Mouse (Mus musculus): ENCODE data around the gene Hrh2.

Hrh2 gene

DNA sequence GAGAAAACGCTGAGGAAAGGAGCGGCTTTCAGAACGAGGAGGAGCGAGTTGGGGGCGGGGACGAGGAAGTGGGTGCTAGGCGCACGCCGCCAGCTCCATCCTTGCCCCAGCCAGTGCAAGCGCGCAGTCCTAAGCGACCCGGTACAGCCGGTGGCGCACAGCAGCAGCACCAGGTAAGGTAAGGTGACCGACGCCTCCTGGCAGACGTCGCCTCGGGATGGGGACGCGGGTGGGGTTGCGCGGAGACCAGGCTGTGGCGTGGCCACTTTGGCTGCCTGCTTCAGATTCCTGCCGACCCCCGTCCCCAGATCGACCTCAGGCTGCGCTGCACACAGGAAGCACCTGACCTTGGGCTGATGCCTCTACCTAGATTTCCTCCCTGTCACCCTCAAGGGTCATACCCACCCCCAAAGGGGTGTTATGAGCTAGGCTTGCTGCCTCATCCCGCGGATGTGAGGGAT, at the start of gene Hrh2:
Gene Hrh2 (plus strand): TSS at position 109 of the 461 bp plus-strand sequence.
- in situ Hi-C loops (cut with MboI, MseI), result no loop called here

DNA sequence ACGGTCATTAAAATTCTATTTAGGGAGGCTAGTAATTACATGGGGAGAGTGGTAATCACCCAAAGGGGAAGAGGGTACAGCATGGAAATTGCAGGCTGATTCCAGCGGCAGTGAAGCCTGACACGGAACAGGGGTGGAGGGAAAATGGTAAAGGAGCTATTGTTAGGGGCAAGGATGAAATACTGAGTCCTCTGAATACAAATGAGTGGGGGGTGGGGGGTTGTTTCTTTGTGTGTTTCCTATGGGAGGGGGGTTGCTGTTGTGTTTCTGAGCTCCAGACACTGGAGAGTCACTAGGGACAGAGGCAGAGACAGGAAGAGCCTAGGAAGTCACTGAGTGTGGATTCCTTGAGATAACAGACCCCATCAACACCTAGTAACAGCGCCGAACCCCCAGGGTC, 48.1 kb upstream of the Hrh2 start:
- in situ Hi-C loops (cut with MboI, MseI), result no loop called here

DNA sequence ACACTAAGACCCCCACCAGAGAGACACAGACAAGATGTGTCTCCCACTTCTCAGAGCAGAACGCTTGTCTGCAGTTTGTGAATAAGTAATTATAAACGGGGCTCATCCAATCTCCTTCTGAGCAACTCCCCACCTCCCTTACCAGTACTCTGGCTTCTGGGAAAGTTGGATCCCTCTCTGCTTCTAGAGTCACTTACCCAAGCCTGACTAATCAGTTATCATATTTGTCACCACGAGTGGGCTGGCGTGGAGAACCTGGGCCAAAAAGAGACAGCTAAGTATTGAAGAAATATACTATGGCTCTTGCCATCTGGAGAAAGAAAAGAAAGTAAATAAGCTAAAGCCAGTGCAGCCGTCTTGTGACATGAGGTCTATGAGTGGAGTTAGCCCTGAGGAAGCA, 47.3 kb upstream of the Hrh2 start:
- in situ Hi-C loops (cut with MboI, MseI), result no loop called here

DNA sequence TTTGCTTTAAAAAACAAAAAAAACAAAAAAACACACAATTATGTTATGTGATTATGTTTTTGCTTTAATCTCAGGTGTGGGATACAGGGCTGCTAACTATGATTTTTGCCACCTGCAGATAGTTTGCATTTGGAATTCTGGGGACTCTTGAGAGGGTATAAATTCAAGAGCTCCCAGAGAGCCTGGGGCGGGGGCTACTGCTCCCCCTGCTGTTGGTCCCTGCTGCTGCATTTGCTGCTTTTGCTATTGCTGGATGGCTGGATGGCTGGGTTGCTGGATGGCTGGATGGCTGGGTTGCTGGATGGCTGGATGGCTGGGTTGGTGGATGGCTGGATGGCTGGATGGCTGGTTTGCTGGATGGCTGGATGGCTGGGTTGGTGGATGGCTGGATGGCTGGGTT, 44.6 kb upstream of the Hrh2 start:
- in situ Hi-C loops (cut with MboI, MseI), result no loop called here

DNA sequence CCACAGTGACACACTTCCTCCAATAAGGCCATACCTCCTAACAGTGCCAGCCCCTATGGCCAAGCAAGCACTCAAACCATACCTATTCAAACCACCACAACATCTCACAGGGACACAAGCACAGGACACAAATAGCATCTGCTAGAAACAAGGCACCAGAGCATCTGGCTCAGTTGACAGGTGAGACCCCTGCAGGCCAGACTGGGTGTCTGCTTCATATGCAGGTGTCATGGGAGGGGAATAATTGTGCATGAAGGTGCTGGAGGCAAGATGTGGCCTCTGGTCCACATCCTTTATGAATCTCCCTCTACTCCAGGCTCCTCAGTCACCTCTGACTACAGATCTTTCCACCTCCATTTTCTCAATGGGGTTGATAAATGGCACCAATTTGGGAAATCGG, 39.5 kb upstream of the Hrh2 start:
- in situ Hi-C loops (cut with MboI, MseI), result no loop called here

DNA sequence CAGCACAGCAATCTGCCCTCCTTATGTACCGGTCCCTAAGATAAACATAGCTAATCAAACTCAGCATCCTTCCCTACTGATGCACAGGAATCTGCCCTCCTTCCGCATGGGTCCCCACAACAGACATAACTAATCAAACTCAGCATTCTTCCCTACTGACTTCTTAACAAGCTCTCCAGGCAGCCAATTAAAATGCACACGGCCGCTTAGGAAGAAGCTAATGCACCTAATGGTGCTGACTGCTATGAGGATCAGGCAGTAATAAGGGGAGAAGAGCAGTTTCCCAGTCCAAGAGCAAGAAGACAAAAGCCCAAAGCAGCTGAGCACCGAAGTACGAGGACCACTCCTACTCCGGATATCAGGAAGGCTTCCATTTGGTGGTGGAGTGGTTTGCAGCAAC, 39.0 kb upstream of the Hrh2 start:
- in situ Hi-C loops (cut with MboI, MseI), result no loop called here

DNA sequence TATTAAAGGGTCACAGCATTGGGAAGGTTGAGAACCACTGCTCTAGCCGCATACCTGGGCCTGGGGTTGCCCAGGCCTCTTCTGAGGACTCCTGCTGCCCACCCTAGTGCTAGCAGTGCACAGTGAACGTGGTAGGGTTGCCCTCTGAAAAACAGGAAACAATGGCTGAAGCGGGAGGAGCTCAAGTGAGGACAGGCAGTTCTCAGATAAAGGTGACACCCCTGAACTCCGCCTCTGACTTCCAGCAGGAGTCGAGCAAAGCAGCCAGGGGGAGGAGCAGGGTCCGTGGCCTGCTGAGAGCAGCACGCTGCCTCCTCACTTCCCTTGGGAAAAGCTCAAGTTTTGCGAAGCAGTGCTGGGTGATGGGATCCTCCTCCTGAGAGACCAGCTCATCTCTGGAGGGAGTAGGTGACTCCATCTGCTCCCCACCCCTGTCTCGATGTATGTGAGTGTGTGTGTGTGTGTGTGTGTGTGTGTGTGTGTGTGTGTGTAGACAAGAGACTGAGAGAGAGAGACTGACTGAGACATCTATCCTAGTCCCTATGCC, 38.2 kb upstream of the Hrh2 start:
- in situ Hi-C loops (cut with MboI, MseI), result no loop called here

DNA sequence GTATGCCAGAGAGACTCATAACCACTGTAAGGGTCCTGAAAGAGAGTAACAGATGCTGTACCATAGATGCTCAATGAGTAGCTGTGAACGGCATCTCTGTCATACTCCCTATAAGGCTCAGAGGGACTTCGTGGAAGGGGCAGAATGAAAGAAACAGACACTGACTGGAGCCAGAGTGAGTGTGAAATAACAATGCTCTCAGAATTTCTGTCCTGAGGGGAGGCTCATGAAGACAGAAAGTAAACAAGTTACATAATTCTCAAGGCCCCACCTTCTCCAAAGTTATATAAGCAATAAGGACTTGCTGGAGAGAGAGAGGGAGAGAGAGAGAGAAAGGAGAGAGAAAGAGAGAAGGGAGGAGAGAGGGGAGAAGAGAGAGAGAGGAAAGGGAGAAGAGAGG, 36.1 kb upstream of the Hrh2 start:
- in situ Hi-C loops (cut with MboI, MseI), result no loop called here

DNA sequence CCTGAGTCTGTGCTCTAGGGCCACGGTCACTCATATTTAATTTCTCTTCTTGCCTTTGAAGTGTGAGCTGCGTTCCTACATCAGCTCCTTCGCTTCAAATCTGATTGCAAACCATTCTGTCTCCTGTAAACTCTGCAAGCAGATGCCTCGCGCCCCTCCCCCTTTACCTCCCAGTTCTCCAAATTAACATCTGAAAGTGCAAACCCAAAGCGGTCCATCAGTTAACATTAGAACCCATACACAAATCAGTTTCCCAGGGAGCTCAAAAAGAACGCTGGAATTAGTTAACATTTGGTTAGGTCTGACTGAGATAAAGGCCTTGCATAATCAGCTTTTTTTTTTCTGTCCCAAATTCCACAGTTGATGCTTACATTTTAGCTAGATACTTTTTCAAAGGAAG, 32.7 kb upstream of the Hrh2 start:
- in situ Hi-C loops (cut with MboI, MseI), result no loop called here

DNA sequence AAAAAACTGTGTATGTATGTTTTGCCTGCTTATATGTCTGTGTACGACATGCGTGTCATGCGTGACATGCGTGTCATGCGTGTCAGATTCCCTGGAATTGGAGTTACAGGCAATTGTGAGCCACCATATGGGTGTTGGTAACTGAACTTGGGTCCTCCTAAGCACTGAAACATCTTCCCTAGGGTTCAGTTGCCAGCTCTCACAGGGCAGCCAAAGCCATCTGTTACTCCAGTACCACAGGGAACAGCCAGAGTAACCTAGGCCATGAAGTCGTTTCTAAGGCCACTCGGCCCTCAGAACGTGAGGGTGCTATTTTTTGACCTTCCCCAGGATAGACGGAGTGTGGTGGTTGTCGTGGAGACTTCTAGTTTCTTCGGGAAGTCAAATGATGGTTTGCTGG, 32.2 kb upstream of the Hrh2 start:
- in situ Hi-C loops (cut with MboI, MseI), result no loop called here

DNA sequence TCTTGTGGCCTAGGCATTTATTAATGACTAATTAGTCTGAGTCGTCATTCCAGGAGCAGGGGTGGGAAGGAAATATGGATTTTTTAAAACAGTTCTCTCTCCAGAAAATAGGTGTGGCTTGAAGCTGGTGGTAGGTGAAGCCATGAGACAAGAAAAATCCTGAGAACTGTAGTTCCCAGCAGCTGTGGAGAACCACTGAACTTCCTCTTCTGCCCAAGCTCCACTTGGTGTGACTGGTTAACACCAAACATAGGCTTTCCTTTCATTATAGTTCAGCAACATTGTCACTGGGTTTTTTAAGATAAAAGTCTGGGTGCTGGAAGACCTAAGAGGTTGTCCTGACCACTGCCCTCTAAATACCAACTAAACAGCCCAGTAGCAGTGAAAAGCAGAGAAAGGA, 31.4 kb upstream of the Hrh2 start:
- in situ Hi-C loops (cut with MboI, MseI), result no loop called here

DNA sequence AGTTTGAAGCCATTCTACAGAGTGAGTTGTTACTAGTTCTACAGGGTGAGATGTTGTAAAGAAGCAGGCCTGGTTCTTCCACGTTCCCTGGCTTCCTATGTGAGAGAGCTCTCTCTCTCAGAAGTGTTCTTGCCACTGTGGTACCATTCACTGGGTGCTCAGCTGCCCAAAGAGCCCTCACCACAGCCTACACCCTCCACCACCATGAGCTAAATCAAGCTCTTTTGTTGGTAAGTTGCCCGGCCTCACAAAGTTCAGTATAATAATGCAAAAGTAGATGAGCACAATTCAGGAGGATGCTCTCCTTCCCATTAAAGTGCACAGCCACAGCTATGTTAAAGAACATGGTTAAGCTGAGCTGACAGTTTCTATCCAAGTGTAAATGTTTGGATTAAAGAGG, 30.4 kb upstream of the Hrh2 start:
- in situ Hi-C loops (cut with MboI, MseI), result no loop called here

DNA sequence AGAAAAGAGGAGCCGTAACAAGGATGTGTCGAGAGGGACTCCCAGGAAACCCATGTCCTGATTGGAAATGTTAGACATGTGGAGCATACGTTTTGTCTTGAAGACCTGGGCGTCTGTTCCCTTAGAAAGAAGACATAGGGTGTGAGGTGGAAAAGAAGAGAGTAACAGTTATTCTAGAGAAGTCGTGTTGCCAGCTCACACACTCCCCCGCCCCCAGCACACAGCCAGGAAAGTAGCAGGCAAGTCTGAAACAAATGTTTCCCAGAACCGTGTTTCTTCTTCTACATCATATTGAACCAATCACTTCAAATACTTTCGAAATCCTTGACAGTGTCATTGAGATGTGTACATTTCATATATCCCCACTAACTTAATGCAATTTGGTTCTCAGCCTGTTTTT, 28.6 kb upstream of the Hrh2 start:
- in situ Hi-C loops (cut with MboI, MseI), result no loop called here

DNA sequence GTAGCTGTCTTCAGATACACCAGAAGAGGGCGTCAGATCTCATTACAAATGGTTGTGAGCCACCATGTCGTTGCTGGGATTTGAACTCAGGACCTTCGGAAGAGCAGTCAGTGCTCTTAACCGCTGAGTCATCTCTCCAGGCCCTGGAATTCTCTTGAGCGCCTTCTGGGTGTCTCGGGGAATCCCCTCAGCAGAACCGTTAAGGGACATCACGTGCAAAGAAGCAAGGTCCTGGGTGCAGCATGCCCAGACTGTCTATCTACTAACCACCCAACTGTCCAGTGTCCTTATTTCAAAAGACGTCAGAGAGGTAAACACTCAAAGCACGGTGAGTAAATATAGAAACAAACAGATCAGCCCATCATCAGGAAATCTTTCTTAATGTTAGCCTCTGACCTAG, 27.5 kb upstream of the Hrh2 start:
- in situ Hi-C loops (cut with MboI, MseI), result no loop called here

DNA sequence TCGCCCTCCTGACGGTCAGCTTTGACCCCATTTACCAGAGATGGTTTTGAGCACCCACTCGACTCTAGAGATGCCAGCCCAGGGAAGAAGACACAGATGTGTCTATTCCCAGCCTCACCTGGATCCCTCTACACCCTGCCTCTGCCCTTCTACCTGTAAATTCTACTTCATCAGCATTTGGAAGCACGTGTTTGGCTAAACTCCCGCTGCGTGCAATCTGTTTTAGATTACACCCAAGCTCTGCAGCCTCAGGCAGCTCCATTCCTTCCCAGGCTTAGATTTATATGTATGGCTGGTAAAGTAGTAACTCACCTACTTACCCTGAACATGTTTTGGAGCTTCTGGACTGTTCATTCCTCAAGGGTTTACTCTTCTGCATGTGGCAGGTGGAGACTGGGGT, 26.9 kb upstream of the Hrh2 start:
- in situ Hi-C loops (cut with MboI, MseI), result no loop called here

DNA sequence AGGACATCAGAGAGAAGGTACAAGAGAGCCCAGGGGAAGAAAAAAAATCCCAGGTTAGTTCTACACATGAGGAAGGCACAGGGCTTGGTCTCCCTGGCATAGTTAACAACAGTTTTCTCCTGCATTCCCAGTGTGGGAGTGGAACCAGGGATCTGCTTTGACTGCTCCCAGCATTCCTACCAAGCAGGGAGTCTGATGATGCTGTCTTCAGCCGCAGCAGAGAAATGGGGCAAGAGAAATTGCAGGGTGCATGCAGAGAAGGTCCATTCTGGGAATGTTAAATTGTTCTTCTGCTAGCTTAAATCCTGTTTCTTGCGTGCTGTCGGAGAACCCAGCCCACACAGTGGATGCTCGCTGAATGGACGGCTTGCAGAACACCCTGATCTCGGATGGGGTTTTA, 26.2 kb upstream of the Hrh2 start:
- in situ Hi-C loops (cut with MboI, MseI), result no loop called here

DNA sequence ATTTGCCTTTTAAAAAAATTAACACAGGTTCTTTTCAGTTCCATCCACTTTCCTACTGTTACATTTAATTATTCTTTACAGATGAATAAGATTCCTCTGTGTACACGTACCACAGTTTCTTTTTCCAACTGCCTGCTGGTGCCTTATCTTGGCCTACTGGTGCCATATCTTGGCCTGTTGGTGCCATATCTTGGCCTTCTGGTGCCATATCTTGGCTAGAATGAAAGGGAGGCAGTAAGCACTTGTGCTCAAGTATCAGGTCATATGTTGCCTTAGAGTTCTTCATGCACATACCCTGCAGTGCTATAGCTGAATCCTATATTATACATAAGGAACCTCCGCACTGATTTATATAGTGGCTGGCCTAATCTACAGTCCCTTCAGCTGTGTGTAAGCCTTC, 24.9 kb upstream of the Hrh2 start:
- in situ Hi-C loops (cut with MboI, MseI), result no loop called here

DNA sequence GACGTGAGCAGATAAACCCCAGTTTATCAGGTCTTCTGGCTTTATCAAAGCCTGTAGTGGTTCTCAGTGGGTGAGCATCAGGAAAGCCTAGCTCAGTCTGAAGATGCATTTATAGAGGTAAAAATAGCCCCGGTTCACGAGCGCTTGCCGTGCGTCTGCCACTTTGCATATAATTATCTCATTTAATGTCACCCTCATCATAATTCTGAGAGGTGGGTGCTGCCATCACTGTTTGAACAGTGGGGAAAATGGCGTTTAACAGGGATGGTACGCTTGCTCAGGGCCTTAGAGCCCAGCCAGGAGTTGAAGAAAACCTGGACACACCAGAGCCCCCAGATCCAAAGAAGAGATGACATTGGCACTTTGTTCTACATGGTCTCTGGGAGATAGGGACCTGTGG, 23.3 kb upstream of the Hrh2 start:
- in situ Hi-C loops (cut with MboI, MseI), result no loop called here

DNA sequence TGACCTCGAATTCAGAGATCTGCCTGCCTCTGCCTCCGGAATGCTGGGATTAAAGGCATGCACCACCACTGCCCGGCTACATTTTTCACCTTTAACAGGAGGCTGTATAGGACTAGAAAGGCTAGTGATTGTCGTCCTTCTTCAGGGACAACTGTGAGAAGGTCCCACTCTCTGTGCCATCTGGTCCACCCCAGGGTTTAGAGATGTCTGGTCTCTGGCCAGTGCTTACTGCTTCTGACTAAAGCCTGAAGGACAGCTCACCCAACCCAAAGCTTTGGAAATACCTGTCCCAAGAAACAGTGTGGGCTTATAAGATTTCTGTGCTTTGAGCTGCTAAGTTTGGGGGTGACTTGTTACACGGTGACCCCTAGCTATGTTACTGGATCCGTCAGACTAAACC, 21.6 kb upstream of the Hrh2 start:
- in situ Hi-C loops (cut with MboI, MseI), result no loop called here

DNA sequence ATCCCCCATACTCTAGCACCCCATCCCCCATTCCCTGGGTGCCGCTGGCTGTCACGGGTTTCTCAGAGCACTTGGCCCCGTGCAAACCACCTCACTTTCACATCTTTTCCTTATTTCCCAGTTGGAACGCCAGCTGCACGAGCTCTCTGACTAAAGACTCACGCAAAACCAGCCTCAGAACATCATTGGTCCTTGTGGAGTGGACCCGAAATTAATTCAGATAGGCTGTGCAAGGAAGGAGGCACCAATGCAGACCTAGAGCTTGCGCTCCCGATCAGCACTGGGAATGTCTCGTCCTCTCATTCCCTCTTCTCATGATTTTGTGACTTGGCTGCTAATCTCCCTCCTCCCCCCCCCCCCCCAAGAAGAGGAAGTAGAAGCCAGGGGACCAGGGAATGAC, 20.6 kb upstream of the Hrh2 start:
- in situ Hi-C loops (cut with MboI, MseI), result no loop called here

DNA sequence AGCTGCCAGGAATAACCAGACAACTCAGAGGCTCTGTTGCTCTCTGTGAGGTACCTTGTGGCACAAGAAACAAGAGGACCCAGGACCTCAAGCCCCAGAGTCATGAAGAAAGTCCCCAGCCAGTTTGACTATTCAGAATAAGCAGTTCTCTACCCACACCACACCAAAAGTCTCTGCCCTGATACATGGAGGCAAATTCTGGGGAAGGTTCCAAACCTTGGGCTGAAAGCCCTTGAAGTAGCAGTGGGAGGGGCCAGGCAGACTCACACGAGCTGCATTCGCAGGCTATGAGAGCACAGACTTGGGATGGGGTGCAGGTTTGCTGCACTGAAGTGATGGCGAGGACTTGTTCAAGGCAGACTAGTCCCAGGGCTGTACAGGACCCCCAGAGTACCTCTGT, 20.2 kb upstream of the Hrh2 start:
- in situ Hi-C loops (cut with MboI, MseI), result no loop called here

DNA sequence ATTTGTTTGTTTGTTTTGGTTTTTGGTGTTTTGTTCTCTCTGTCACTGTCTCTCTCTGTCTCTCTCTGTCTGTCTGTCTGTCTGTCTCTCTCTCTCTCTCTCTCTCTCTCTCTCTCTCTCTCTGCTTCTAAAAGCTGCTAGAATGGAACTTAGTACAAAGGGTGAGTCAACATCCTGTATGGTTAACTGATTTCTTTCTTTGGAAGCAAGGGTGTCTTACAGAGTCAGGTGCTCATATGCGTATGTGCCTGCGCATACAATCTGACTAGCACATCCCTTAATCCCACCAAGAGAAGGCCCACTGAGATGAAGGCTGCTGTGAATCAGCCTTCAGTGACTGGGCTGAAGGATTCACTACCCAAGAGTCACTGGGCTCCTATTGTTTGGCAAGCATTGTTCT, 18.0 kb upstream of the Hrh2 start:
- in situ Hi-C loops (cut with MboI, MseI), result no loop called here

DNA sequence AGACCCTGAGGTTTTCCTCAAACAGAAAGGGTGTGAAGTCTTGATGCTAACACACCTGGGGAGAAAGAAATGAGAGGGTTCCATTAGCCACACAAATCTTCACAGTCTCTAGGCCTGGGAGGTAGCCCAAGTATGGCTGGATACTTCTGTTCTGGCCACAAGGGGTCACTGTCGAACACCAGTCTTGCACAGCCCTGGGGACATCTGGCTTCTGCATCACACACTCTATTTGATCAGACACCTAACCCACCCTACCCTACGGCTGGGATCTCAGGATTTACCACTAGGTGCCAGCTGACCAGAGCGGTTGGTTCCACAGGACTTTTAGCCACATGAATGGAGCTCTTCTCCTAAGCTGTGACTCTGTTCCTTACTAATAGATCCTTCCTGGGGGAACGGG, 17.2 kb upstream of the Hrh2 start:
- in situ Hi-C loops (cut with MboI, MseI), result no loop called here

DNA sequence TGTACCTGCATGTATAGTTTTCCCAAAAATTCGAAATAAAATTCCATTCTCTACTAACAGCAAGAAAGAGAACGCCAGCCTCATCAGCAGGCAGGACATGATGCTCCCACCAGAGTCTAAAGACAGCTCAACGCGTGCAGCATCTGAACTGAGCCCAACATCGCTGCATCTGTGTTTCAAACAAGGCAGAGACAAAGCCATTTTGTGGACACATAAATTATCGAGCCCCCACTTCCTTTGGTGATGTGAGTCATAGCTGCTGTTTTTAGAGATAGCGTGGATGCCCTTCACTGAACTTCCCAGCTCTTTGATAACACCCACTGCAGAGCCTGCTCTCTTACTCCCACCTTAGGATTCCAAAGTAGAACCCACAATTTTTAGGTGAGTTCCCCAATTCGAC, 16.5 kb upstream of the Hrh2 start:
- in situ Hi-C loops (cut with MboI, MseI), result no loop called here

Measured in T-helper 2 cell (primary cell).